Mouse (Mus musculus): Measurements from ENCODE around the gene Erp29.

The Erp29 gene

GRCm38 (mm10) chr5:121389106-121389505 lies 63.2 kb downstream of the Erp29 start:
- no peak for DNase-seq (ENCODE audit: low read depth)

- no peak for DNase-seq (ENCODE audit: low read depth)
These were observed 65.2 kb downstream of the Erp29 start for GRCm38 (mm10) chr5:121387126-121387525.

GRCm38 (mm10) chr5:121386120-121386909 lies 66.0 kb downstream of the Erp29 start:
- DNase-seq (ENCODE audit: low read depth) = no peak

GRCm38 (mm10) chr5:121385461-121386119 lies 66.7 kb downstream of the Erp29 start, which contains the start of gene Trafd1:
Gene Trafd1 (minus strand): TSS chr5:121385632.
- DNase-seq (ENCODE audit: low read depth) = peak; percentile 90

GRCm38 (mm10) chr5:121384757-121385460 lies 67.4 kb downstream of the Erp29 start:
- peak; percentile 33 for DNase-seq (ENCODE audit: low read depth)

- DNase-seq (ENCODE audit: low read depth) = no peak
These were observed 68.2 kb downstream of the Erp29 start for GRCm38 (mm10) chr5:121383857-121384756.

GRCm38 (mm10) chr5:121380692-121381091 lies 71.6 kb downstream of the Erp29 start:
- DNase-seq (ENCODE audit: low read depth) = no peak

- DNase-seq (ENCODE audit: low read depth) = no peak
These were observed 73.5 kb downstream of the Erp29 start for GRCm38 (mm10) chr5:121378678-121379256.

Measured in c-Kit-positive CD71-positive TER-119-negative erythroid progenitor cells, embryonic 14.5 days (primary cell).